ENCODE assay signal across 9 mouse cellular contexts in the genomic region with DNA sequence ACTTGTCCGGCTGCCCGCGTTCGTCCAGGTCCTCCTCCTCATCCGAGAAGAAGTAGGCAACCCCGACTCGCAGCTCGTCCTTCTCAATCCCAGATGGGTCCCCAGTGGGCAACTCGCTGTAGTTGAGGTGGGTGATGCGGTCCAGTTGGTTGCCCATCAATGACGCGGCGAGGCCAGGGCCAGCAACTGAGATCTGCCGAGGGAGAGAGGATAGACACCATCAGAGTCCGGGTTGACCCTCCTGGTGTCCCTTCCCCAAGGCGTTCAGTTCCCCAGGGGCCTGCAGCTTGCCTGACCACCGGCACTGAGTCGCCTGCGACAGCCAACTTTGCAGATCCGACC. TPM values are rescaled to one million over a fixed set of nuclear protein-coding genes. Genes with fewer than 3 reads are reported as not detected.
A peak's percentile ranks its signal among the peaks of the same experiment; 100 is the strongest.
DNase-seq lines count a peak whose midpoint lies in the region; ATAC-seq and TF ChIP-seq lines count a peak whose summit lies in the region.
"Had no signal": no experiment of that assay in that cellular context is flagged by ENCODE, and none has a peak within 500 bp of the region (broad histone marks: within the 10 kb centered on the region; RNA-seq: fewer than 3 reads in every experiment).

No protein-coding gene starts in this region.

- DNase-seq in heart, adult 8-10 months (ENCODE audit: low spot score), result no peak
- DNase-seq in adrenal gland, postnatal 36 days, result peak; percentile 8 to 20
- peak; percentile 18 for DNase-seq in forebrain, embryonic 14.5 days (ENCODE audit: low spot score)
- DNase-seq in layer of hippocampus, adult 2 months (ENCODE audit: low spot score in 2 of 2), result peak in 1 of 2 experiments; percentile 28
- DNase-seq in testis, postnatal 10 days (ENCODE audit: low spot score), result peak; percentile 54
- DNase-seq in spleen, postnatal 14 days (ENCODE audit: low spot score in 2 of 2), result no peak

- no peaks in the 10 kb centered on the region for H3K36me3 ChIP-seq in heart, embryonic 11.5 days (ENCODE audit: control insufficient read depth, insufficient read depth, low read length)
- no peaks in the 10 kb centered on the region for H3K36me3 ChIP-seq in forebrain, embryonic 14.5 days (ENCODE audit: control insufficient read depth, insufficient read depth, low read length)
- no peaks in the 10 kb centered on the region for H3K36me3 ChIP-seq in midbrain, embryonic 13.5 days

- TF ChIP-seq CTCF in layer of hippocampus, adult 2 months (conservative IDR thresholded peaks at IDR 0.05), result no peak

- no peaks in the 10 kb centered on the region for H3K9me3 ChIP-seq in heart, embryonic 11.5 days (replicated peaks; ENCODE audit: control insufficient read depth, low read length)
- no peaks in the 10 kb centered on the region for H3K9me3 ChIP-seq in forebrain, embryonic 14.5 days (replicated peaks; ENCODE audit: control insufficient read depth, low read length)
- no peaks in the 10 kb centered on the region for H3K9me3 ChIP-seq in midbrain, embryonic 13.5 days

- WGBS in heart, embryonic 11.5 days (ENCODE audit: insufficient replicate concordance), result 1% methylated on average over 20 of the region's 20 CpGs
- 0% methylated on average over 20 of the region's 20 CpGs for WGBS in forebrain, embryonic 14.5 days
- 1% methylated on average over 20 of the region's 20 CpGs for WGBS in midbrain, embryonic 13.5 days

- H3K4me1 ChIP-seq in heart, embryonic 11.5 days (ENCODE audit: control insufficient read depth, insufficient read depth, low read length), result peaks cover 14% of the 10 kb centered on the region; the same call in 1 of the 2 replicates
- H3K4me1 ChIP-seq in forebrain, embryonic 14.5 days (ENCODE audit: control insufficient read depth, insufficient read depth, low read length), result peaks cover 8% of the 10 kb centered on the region
- peaks cover 32% of the 10 kb centered on the region for H3K4me1 ChIP-seq in midbrain, embryonic 13.5 days (replicated peaks)

- no peak overlapping the region; the same call in 1 of the 2 replicates for H3K9ac ChIP-seq in heart, embryonic 11.5 days (ENCODE audit: low read depth, low read length)
- peak overlapping the region; percentile 70 for H3K9ac ChIP-seq in forebrain, embryonic 14.5 days (ENCODE audit: low read length)
- H3K9ac ChIP-seq in midbrain, embryonic 13.5 days (replicated peaks), result peak overlapping the region; percentile 71

- H3K27me3 ChIP-seq in heart, embryonic 11.5 days (ENCODE audit: control insufficient read depth, insufficient read depth, low read length), result peaks cover 27% of the 10 kb centered on the region
- no peaks in the 10 kb centered on the region for H3K27me3 ChIP-seq in forebrain, embryonic 14.5 days (replicated peaks; ENCODE audit: control insufficient read depth, insufficient read depth, low read length)
- H3K27me3 ChIP-seq in midbrain, embryonic 13.5 days, result peaks cover 7% of the 10 kb centered on the region; the same call in 1 of the 2 replicates
- H3K27me3 ChIP-seq: Patski had no signal

- peak overlapping the region; percentile 80 for H3K4me2 ChIP-seq in heart, embryonic 11.5 days
- H3K4me2 ChIP-seq in forebrain, embryonic 14.5 days (ENCODE audit: low read length), result peak overlapping the region; percentile 94
- peak overlapping the region; percentile 95 for H3K4me2 ChIP-seq in midbrain, embryonic 13.5 days (replicated peaks)

- H3K4me3 ChIP-seq in heart, embryonic 11.5 days (ENCODE audit: low read depth, low read length), result peak overlapping the region; percentile 56
- peak overlapping the region; percentile 52 for H3K4me3 ChIP-seq in forebrain, embryonic 14.5 days (ENCODE audit: low read depth, low read length)
- peak overlapping the region; percentile 86 for H3K4me3 ChIP-seq in layer of hippocampus, adult 2 months
- peak overlapping the region; percentile 69 for H3K4me3 ChIP-seq in midbrain, embryonic 13.5 days (replicated peaks)

- H3K27ac ChIP-seq in heart, embryonic 11.5 days (ENCODE audit: low read depth, low read length), result no peak overlapping the region
- H3K27ac ChIP-seq in forebrain, embryonic 14.5 days (ENCODE audit: low read depth, low read length), result 0 out of 2 replicates have a peak overlapping the region, but pooled peaks have one; percentile 44
- H3K27ac ChIP-seq in layer of hippocampus, adult 2 months, result peak overlapping the region; percentile 98
- H3K27ac ChIP-seq in midbrain, embryonic 13.5 days, result no peak overlapping the region

- no peak for ATAC-seq in heart, embryonic 11.5 days (replicated peaks; ENCODE audit: insufficient number of reproducible peaks, low FRiP score, low TSS enrichment)
- 0 out of 2 replicates have a peak, but pooled peaks have one; percentile 0 for ATAC-seq in forebrain, embryonic 14.5 days
- ATAC-seq in midbrain, embryonic 13.5 days, result peak; percentile 4; the same call in 1 of the 2 replicates
- ATAC-seq: Patski had no signal

RNA-seq across cellular contexts. Expression of a gene that starts 1.3 kb away (rescaled TPM):
- polyA plus RNA-seq in heart, embryonic 11.5 days (2014; fragmentation: Nextera tagmentation; extraction: Ambion mirVana), result 1.4 TPM in 2 replicates
- 1 to 10 TPM in 2 of 4 experiments, under 1 TPM in 2; 0.60 to 1.7 (median 0.97) TPM for total RNA-seq in heart, adult 8-10 months (2022)
- total RNA-seq in adrenal gland, postnatal 36 days (2021), result 10 to 100 TPM in 1 of 2 experiments, 1 to 10 TPM in 1; 2.4 to 24.1 TPM
- 65.7 and 85.1 TPM in 2 replicates for polyA plus RNA-seq in forebrain, embryonic 14.5 days (2014; fragmentation: Nextera tagmentation; extraction: Ambion mirVana)
- total RNA-seq in layer of hippocampus, adult 2 months (2021), result 10 to 100 TPM; 93.3 to 98.0 TPM
- polyA plus RNA-seq in midbrain, embryonic 13.5 days (2015; fragmentation: Nextera tagmentation; extraction: Ambion mirVana), result 41.8 and 48.4 TPM in 2 replicates

Comparison
In these comparisons a context has a peak if more than half of its experiments do, and no peak if none do; other contexts are left out.
1. H3K27ac ChIP-seq: peak in forebrain, embryonic 14.5 days (single experiment) and layer of hippocampus, adult 2 months (single experiment); none in heart, embryonic 11.5 days (single experiment) and midbrain, embryonic 13.5 days (single experiment).
2. DNase-seq: peak in adrenal gland, postnatal 36 days (2 of 2), forebrain, embryonic 14.5 days (single experiment) and testis, postnatal 10 days (single experiment); none in heart, adult 8-10 months (single experiment) and spleen, postnatal 14 days (0 of 2).
3. Peak in every context shown above with its lines, with median percentiles within 50 percentile points of each other: H3K4me2 ChIP-seq and H3K4me3 ChIP-seq.